Mouse (Mus musculus): ENCODE results near the gene Akr1c12.
"Not testable (repeated sequence)": the region's sequence is repeated elsewhere in the genome, so short reads cannot be mapped to it uniquely, and the experiment has no call there.

Akr1c12 gene

DNA sequence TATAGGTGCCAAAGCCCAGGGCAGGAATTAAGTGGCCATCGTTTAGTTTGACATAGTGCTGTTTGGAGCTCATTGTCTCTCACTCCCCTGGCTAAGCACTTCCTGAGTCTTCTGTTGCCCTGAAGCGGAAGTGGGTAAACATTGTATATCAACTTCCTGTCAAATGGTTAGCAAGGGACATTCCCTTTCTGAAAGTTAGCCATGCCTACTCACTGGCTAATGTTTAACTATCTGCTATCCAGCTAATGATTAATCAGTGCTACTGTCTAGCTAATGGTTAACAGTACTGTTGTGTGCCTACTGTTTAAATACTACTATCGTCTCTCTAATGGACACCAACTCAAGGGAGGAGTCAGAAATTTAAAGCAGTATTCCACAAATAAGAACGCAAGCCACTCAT lies at the start of gene Akr1c12:
Gene Akr1c12 (minus strand): TSS at position 150 of the 400 bp plus-strand sequence.
- DNase-seq, result no peak

DNA sequence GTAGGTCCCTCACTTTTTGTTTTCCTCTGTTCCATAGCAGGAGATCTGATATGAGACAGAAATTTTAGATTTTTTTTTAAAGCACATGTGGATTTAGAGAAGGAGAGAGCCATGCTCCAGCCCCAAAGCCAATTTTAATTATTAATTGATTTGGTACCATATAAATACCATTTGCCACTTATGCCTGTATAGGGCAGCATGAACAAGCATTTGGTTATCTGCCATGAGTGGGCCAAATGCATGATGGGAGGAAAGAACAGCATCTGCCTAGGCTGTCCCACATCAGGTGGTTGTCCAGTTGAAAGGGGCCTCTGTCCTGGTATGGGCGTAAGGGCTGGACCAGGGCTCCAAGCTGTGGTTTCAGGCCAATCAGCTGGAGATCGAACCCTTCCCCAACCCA lies 39.5 kb upstream of the Akr1c12 start:
- no peak for DNase-seq

DNA sequence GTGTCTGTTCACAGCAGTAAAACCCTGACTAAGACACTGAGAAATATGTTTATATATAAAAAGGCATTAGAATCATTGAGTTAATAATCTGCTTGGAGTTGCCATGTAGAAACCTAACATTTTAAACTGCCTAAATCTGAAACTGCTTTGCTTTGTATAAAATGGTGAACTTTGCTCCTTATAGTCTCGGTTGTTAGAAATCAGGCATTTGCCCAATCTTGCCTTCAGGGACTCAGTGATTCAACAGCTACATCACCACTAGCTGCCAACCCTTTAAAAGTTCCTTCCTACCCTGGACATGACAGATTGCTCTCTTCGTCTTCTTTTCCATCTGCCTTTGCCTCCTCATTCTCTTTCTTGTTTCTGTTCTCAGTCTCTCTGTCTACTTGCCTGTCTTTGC lies 34.7 kb upstream of the Akr1c12 start:
- no peak for DNase-seq

DNA sequence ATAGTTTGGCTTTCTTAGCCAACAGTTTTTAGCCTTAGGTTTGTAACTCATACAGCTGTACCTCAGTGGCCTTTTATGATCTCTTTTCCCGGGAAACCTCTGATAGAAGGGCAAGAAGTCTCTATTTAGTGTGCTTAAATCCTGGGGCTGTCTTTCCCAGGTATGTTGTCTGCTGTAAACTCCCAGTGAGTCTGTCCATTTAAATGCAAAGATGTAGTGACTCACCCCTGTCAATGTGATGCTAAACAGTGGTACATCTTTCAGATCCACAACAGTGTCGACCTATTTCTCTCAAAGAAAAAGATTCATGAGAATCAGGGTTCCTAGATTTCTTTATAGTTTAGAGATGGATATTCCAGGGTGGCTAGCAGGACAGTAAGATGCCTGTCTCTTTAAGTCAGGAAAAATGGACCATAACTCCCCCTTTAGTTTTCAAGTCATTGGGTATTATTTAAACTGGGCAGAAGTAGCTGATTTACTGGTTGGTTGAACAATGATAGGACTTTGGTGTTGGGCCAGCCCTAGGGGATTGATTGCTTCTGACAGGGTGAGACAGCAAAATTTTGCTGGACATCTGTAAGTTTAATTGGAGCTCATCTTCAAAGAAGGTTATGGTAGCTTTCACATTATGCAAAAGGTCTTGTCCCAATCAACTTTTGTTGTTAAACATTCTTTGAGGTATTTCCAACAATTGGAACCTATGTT lies 25.8 kb upstream of the Akr1c12 start:
- DNase-seq, result no peak

DNA sequence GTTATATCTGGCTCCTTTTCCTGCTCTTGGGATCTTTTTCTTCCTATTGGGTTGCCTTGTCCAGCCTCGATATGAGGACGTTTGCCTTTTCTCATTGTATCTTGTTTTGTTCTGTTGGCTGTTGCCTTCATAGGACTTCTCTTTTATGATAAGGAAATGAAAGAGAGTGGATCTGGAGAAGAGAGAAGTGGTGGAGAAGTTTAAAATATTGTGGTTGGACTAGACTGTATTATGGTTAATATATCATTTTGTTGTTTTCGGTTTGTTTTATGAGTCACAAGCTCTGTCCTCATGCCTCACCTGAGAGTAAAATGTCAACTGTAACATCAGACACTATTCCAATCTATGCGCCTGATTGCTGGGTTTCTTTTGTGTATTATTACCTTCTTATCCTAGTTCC lies 17.8 kb upstream of the Akr1c12 start:
- no peak for DNase-seq

DNA sequence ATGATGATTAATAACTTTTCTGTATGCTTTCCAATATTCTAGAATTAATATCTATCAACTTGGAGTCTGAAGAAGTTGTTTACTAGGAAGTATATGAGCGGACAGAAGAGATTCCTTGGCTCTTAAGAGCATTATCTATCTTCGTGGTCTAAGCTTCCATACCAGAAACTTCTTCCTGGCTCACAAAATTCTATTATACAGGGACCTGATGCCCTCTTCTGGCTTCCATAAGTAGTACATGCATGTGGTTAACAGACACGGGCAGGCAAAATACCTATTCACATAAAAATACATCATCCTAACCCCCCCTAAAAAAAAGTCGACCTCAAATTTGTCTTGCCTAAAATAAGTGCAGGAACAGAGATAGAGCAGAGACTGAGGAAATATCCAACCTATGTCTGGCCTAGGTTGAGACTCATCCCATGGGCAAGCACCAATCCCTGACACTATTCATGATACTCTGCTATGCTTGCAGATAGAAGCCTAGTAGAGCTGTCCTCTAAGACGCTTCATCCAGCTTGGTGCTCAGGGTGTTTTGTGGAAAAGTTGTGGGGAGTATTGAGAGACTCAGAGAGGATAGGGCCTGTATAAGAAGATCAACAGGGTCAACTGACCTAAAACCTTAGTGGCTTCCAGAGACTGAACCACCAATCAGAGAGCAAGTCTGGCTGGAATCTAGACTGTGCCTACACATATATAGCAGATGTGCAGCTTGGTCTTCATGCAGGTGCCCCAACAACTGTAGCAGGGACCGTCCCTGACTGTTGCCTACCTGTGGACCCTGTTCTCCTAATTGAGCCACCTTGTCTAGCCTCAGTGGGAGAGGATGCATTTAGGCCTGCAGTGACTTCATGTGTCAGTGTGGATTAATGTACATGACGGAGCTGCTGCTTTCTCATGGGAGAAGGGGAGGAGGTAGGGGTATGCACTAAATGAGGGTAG lies 2.5 kb upstream of the Akr1c12 start:
- peak in 1 of 2 experiments; percentile 45 for DNase-seq

DNA sequence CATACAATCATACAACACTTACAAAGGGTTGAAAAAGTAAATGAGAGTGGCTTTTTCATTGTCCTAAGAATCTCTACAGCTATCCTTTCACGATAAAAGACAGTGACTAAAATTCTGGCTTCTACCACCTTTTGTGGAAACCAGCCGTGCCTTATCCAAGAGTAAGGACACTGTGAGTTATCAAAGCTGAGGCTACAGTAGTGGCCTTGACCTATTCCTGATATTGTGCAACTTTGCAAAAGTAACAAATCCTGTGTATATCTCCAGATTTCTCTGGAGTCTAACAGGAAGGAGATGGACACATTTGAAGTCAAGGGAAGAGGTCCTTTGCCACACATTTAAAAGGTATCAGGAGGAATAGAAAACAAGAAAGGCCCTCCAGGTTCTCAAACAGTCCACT lies 1.7 kb downstream of the Akr1c12 start:
- DNase-seq, result no peak

DNA sequence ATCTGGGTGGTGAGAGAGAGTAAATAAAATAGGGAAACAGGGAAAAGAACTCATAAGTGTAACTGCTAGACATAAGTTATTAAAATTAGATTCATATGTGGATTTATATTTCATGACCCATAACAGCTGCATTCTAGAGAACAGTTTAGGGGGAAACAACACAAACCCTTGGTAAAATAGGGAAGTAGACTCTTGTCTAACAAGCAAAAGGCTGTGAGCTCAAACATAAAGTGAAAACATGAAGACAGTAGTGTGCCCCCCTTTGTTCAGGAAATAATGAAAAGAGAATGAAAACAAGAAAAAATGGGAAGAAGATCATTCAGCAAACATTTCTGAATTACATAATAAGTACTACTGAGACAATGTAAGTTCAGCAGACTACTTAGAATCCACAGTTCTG lies 8.4 kb downstream of the Akr1c12 start:
- no peak for DNase-seq

DNA sequence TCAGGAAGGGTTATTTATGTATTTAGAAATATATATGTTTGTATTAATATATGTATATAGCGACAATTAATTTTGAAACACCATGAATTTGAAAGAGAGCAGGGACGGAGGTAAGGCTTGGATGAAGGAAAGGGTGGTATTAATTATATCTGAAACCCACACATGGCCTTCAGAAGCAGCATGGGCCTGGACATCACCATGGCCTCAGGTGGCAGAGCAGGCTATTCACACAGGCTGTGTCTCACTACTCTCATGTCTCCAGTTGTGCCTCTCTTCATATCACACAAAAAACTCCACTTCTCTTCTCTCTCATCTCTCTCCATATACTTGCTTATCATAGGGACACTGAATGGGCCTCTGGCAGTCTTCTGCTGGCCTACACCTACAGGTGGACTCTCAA lies 13.8 kb downstream of the Akr1c12 start:
- DNase-seq, result not testable (repeated sequence)

DNA sequence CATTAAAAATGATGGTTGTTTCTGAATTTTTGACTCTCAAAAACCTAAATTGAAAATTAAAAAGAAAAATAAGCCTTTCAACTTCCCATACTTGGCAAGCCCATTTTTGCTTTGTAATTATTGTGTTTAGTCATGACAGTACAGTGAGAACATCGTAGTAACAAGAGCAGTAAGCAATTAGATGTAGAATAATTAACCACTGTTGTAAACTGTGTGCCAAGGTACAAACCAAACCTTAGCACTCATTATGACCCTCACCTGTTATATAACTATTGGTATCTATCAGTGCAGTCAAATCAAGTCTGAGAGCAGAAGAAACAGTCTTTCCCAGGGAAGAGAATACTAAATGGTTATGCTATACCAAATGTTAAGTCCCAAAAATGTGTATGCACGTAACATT lies 14.2 kb downstream of the Akr1c12 start:
- no peak for DNase-seq

DNA sequence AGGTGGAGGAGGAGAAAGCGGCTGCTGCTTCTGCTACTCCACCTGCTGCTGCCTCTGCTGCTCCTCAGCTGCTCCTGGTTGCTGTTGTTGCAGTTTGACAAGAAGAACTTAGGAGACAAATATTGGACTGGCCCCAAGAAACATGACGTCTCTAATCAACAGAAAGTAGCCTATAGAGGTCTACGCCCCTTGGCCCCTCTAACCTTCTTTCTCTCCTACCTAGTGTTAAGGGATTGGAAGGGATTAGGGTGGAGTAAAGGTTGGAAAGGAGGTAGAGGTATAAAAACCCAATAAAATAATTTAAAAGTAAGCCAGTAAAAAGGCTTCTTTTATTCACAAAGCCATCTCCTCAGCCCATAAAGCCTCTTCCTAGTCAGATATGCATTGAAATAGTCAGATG lies 14.6 kb downstream of the Akr1c12 start:
- no peak for DNase-seq

DNA sequence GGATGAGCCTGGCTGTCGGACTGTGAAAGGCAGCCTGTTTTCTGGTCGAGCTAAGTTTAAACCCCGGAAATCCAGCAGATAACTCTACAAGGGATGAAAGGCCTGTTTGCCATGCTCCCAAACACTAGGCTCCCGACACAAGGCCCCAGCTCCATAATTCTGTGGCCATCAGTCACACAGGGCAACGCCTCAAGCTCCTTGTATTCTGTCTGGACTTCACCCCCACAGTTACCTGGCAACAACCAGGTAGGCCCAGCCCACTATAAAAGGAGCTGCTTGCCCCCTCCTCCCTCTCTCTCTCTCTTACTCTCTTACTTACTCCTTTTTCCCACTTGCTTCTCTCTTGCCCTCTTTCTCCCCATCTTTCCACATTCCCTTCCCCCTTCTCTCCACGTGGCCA lies 21.9 kb downstream of the Akr1c12 start:
- no peak for DNase-seq

DNA sequence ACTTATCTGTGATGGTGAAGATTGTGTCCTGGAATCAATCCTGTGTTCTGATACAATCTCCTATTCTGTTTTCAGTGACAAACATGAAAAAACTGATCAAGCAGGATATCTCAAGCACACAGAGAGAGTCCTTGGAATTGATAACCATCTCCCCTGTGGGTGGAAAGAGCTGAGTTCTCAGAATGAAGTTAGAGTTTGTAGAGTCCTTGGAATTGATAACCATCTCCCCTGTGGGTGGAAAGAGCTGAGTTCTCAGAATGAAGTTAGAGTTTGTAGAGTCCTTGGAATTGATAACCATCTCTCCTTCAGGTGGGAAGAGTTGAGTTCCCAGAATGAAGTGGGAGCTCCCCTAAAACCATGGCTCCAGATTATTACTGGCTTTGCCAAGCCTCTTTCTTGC lies 22.3 kb downstream of the Akr1c12 start:
- DNase-seq, result not testable (repeated sequence)

DNA sequence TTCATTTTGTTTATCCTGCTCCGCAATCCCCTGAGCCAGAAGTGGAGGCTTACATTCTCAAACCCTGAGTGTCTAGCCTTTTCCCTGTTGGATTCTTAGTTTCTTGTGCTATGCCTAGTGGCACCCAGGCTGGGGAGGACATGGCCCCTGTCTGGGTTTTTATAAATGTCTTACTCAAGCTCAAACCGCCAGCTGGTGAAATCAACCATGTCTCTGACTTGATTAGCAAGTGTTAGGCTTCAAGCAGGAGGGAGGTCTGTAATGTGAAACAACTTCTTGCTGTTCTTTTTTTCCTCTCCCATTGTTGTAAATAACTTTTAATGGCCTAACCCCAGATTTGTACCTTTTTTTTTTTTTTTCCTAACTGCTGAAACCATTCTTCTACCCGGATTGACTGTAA lies 29.9 kb downstream of the Akr1c12 start:
- DNase-seq, result no peak

DNA sequence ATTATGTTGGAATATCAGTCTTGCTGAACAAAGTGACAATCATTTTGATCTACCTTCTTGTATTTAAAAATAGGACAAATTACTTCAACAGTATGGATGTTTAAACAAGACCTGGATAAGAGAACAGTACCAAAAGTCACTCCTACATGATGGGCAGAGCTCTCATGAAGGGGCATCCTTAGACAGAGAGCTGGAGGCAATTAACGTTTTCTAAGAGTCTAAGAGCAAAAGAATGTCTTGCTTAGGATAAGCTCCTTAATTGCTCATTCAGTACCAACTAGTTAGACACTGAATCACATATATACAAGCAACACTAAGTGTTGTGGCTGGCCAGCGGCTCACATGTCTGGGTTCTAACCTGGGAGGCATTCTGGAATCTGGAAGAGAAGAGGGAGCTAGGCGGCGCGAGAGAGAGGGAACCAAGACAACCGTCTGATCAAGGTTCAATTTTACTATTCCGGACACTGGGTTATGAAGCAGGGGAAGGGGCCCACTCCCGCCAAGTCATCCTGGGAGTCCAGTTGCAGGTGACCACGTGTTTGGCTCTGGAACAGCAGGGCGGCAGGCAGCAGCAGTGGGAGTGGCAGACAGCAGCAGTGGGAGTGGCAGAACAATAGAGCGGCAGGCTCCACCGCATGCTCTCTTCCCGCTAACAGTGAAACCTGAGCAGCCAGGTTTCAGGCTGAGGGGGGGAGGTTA lies 34.2 kb downstream of the Akr1c12 start:
- DNase-seq, result peak; percentile 19 to 33

DNA sequence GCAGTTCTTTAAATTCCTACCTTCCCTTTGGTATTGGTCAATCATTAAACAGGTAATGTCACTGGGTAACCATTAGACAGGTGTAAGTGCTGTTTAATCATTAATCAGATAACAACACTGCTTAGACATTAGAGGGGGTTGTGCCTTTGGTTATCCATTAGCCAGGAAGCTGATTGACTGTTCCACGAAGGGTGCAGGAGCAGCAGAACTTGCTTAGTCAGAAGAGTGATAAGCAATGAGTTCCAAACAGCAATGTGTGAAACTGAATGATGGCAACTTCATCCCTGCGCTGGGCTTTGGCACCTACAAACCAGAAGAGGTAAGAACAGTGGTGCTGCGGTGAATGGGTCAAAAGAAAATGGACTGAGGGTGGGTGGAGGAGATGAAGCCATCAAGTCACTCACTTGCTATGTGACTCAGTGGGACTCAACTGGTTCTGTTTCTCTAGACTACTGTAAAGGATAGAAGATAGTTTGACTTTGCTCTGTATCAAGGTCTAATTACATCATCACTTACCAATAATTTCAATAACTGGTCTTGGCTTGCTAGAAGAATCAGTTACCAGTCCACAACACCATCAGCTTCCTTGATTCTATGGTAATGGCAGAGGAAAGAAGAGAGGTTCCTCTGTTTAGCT lies 45.6 kb downstream of the Akr1c12 start:
- DNase-seq, result peak in 1 of 2 experiments; percentile 14

DNA sequence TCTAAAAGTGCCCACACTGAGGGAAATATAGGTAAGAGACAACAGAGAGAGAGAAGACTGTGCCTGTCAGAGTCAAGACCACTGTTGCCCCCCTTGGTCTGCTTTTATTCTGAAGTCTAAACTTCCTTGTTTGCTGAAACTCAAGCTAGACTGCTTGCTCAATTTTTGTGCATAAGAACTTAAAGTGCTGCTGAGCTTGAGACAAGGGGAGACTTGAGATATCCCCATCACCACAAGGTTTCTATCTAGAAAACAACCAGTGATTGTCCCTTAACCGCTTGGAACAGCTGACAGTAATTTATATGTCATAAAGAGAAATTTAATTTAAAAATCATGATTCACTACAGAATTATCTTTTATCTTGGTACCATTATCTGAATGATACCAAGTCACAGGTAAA lies 46.1 kb downstream of the Akr1c12 start:
- DNase-seq, result no peak

DNA sequence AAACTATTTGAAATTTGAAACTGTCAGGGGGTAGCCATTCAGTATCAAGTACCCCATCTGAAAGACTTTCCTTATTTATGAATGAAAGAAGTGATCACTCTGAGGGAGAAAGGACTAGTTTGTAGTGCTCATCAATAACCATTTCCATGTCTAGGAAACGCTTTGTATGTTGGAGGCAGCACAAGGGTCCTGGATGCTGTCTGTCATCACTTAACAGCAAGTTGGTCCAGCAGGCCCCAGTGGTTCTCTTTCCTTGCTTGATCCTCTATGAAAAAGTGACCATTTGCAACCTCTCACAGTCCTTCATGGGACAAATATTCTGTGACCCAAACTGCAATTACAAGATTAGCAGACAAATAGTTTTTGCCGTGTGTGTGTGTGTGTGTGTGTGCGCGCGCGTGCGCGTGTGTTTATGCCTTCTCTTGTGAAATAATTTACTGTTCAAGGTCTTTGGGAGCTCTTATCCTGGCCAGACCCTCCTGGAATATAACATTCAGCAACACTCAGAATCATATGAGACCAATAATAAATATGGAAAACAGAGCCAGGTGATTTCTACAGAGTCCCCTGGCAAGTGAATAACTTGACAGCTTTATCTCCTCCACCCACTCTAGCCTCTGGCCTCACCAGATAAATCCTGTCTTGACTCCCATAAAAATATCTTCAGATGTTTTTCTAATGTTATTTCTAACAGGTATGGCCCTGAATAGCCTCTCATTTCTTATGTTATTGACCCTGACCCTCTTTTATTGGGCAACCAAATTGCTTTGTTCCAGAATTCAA lies 48.2 kb downstream of the Akr1c12 start:
- no peak for DNase-seq

DNA sequence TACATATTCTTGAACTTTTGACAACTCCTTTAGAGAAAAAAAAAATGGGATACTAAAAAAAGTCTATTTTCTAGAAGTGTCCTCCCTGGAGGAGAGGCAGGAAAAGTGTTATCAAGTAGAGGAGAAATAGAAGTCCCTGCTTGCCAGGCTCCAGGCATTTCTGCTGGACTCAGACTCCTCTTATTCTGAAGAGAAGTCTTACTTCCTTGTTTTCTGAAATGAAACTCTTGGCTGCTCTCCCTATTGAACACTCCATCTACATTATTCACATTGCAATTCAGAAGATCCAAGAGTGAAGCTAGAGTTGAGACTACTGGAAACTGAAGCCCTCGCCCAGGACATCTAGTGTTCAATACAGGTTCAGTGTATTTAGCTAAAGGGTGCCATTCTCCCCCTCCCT lies 50.8 kb downstream of the Akr1c12 start, which contains the start of gene Akr1c19:
Gene Akr1c19 (plus strand): TSS at position 260 of the 400 bp plus-strand sequence.
- no peak for DNase-seq
